Mouse (Mus musculus): Measurements from ENCODE around the gene Abca4. TPM values are rescaled to one million over a fixed set of nuclear protein-coding genes. Genes with fewer than 3 reads are reported as not detected.

Gene Abca4
- polyA plus RNA-seq, 1 experiment = 1.7 TPM

DNA sequence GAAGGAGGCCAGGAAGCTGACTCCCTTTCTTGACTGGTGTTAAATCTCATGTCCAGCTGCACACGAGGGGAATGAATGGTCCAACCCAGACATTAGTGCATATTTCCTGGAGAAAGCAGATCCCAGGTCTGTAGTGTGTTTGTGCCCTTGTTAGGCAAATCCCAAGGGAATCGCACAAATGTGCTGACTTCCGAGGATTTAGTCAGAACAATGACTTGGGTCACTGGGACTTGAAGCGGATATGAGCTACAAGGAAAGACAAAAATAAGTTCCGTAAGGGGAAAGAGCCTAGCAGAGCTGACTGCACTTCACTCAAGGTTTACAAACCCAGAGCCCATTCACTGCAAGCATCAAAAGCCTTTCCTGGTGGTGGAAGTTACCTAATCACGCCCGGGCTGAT, 76.0 kb downstream of the Abca4 start:
- Histone ChIP-seq H3K4me2 (ENCODE audit: low read depth) (no peak overlapping the region), H3K79me2 (ENCODE audit: control insufficient read depth, insufficient read depth) (no peaks in the 10 kb centered on the region), H3K36me3 (ENCODE audit: control insufficient read depth, insufficient read depth) (no peaks in the 10 kb centered on the region), H3K27me3 (ENCODE audit: control insufficient read depth, insufficient read depth, insufficient read length) (peaks cover 6% of the 10 kb centered on the region), H3K4me3 (no peak overlapping the region), H3ac (ENCODE audit: control insufficient read depth, insufficient read length) (no peak overlapping the region)
- no peak for TF ChIP-seq SRF (IDR thresholded peaks at IDR 0.05; ENCODE audit: control insufficient read depth, insufficient read length, low read depth)
- no peak for TF ChIP-seq MYOD1 (IDR thresholded peaks at IDR 0.05; ENCODE audit: control insufficient read depth in 1 of 3, insufficient read length in 2 of 3, low read depth in 2 of 3)
- no peak for TF ChIP-seq MYOG (IDR thresholded peaks at IDR 0.05; ENCODE audit: control insufficient read depth in 1 of 3, insufficient read depth in 1 of 3, insufficient read length in 2 of 3, low read depth in 2 of 3)

DNA sequence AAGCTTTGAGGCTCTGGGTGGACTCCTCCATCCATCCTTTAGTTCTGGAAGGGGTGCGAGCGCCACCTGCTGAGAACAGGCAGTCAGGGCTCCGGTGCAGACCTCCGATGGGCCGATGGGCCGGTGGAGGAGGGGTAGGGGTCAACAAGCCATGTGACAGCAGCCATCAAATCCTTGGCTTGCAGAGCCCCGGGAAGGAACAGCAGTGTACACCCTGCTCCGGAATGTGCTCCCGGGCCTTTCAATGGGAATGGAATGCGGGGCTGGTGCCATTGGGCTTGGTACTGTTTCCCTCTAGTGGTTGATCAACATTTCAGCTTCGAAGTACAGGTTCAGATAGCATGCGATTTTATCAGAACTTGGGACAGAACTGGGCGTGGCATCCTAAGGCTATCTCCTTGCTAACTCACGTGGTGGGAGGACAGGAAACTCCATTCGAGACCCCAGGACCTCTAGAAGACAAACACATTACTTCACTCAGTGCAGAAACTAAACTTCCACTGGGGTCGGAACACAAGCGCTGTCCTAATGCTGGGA, 78.0 kb downstream of the Abca4 start:
- Histone ChIP-seq H3K4me3 (peak overlapping the region; percentile 21), H3K79me2 (ENCODE audit: control insufficient read depth, insufficient read depth) (no peaks in the 10 kb centered on the region), H3K4me2 (ENCODE audit: low read depth) (peak overlapping the region; percentile 92), H3K36me3 (ENCODE audit: control insufficient read depth, insufficient read depth) (no peaks in the 10 kb centered on the region), H3K27me3 (ENCODE audit: control insufficient read depth, insufficient read depth, insufficient read length) (peaks cover 7% of the 10 kb centered on the region), H3ac (ENCODE audit: control insufficient read depth, insufficient read length) (no peak overlapping the region)
- TF ChIP-seq USF1 (IDR thresholded peaks at IDR 0.05; ENCODE audit: low read depth) (peak; percentile 48), MYOG (IDR thresholded peaks at IDR 0.05; ENCODE audit: control insufficient read depth in 1 of 3, insufficient read depth in 1 of 3, insufficient read length in 2 of 3, low read depth in 2 of 3) (peak in 1 of 3 experiments; percentile 10), MYOD1 (IDR thresholded peaks at IDR 0.05; ENCODE audit: control insufficient read depth in 1 of 3, insufficient read length in 2 of 3, low read depth in 2 of 3) (no peak)

DNA sequence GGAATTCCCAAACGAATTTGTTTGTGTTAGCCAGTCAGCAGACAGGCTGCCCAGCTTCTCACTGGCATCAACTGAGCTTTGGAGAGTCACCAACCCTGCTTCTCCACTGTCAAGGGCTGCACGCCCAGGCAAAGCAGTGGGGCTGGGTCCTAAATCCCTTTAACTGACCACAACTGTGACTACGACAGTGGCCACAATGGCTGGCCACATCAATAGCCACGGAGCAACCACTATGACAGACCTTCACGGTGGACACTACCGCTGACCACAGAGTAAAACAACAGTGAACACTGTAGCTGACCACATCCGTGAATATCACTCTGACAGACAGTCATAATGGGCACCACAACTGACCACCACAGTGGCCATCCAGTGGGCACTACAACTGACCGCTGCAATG, 78.6 kb downstream of the Abca4 start:
- H3K36me3 ChIP-seq (ENCODE audit: control insufficient read depth, insufficient read depth) = no peaks in the 10 kb centered on the region
- no peak overlapping the region for H3ac ChIP-seq (ENCODE audit: control insufficient read depth, insufficient read length)
- peaks cover 12% of the 10 kb centered on the region for H3K27me3 ChIP-seq (ENCODE audit: control insufficient read depth, insufficient read depth, insufficient read length)
- TF ChIP-seq MAX (IDR thresholded peaks at IDR 0.05; ENCODE audit: low read depth) (no peak), SRF (IDR thresholded peaks at IDR 0.05; ENCODE audit: control insufficient read depth, insufficient read length, low read depth) (no peak), TCF3 (IDR thresholded peaks at IDR 0.05; ENCODE audit: insufficient read length, low read depth) (peak; percentile 16), REST (IDR thresholded peaks at IDR 0.05; ENCODE audit: insufficient read depth, insufficient read length) (no peak), CEBPB (IDR thresholded peaks at IDR 0.05; ENCODE audit: insufficient read depth, poor library complexity, severe bottlenecking) (no peak), POLR2A (IDR thresholded peaks at IDR 0.05; ENCODE audit: insufficient read length, low read depth) (no peak), POLR2AphosphoS2 (IDR thresholded peaks at IDR 0.05; ENCODE audit: insufficient read length, low read depth) (no peak), MYOG (IDR thresholded peaks at IDR 0.05; ENCODE audit: control insufficient read depth in 1 of 3, insufficient read depth in 1 of 3, insufficient read length in 2 of 3, low read depth in 2 of 3) (peak in 1 of 3 experiments; percentile 69), TCF12 (IDR thresholded peaks at IDR 0.05; ENCODE audit: insufficient read depth, poor library complexity, severe bottlenecking) (peak; percentile 16), MYOD1 (IDR thresholded peaks at IDR 0.05; ENCODE audit: control insufficient read depth in 1 of 3, insufficient read length in 2 of 3, low read depth in 2 of 3) (peak in 2 of 3 experiments; percentile 14 to 29), E2F4 (IDR thresholded peaks at IDR 0.05; ENCODE audit: insufficient read depth) (no peak), USF1 (IDR thresholded peaks at IDR 0.05; ENCODE audit: low read depth) (no peak)
- H3K4me3 ChIP-seq = peak overlapping the region; percentile 21
- no peaks in the 10 kb centered on the region for H3K79me2 ChIP-seq (ENCODE audit: control insufficient read depth, insufficient read depth)
- H3K4me2 ChIP-seq (ENCODE audit: low read depth) = peak overlapping the region; percentile 92

DNA sequence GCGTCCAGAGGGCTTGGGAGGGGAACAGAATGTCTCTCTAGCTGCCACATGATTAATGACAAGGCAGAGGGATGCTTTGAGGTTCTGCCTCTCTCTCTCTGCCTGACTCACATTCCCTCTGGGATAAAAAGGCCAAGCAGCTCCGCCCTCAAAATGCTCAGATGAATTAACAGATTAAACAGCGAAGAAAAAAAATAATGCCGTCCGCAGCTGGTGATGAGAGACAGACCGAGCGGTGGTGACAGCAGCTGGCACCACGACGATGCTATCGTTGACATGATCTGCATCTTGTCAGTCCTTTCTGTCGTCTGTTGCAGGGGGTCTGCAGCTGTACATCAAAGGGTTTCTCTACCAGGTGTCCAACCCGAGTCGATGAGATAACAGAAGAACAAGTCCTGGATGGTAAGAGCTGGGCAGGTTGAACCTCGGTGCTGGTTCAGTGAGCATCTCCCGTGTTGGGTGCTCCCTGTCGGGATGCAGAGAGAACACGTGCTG, 84.8 kb downstream of the Abca4 start:
- Histone ChIP-seq H3ac (ENCODE audit: control insufficient read depth, insufficient read length) (no peak overlapping the region), H3K79me2 (ENCODE audit: control insufficient read depth, insufficient read depth) (no peaks in the 10 kb centered on the region), H3K27me3 (ENCODE audit: control insufficient read depth, insufficient read depth, insufficient read length) (peaks cover 14% of the 10 kb centered on the region), H3K4me3 (no peak overlapping the region), H3K4me2 (ENCODE audit: low read depth) (no peak overlapping the region), H3K36me3 (ENCODE audit: control insufficient read depth, insufficient read depth) (no peaks in the 10 kb centered on the region)
- no peak for TF ChIP-seq MYOG (IDR thresholded peaks at IDR 0.05; ENCODE audit: control insufficient read depth in 1 of 3, insufficient read depth in 1 of 3, insufficient read length in 2 of 3, low read depth in 2 of 3)
- no peak for TF ChIP-seq POLR2A (IDR thresholded peaks at IDR 0.05; ENCODE audit: insufficient read length, low read depth)
- TF ChIP-seq SRF (IDR thresholded peaks at IDR 0.05; ENCODE audit: control insufficient read depth, insufficient read length, low read depth) = no peak
- no peak for TF ChIP-seq CEBPB (IDR thresholded peaks at IDR 0.05; ENCODE audit: insufficient read depth, poor library complexity, severe bottlenecking)
- no peak for TF ChIP-seq TCF3 (IDR thresholded peaks at IDR 0.05; ENCODE audit: insufficient read length, low read depth)
- TF ChIP-seq POLR2AphosphoS2 (IDR thresholded peaks at IDR 0.05; ENCODE audit: insufficient read length, low read depth) = no peak
- no peak for TF ChIP-seq TCF12 (IDR thresholded peaks at IDR 0.05; ENCODE audit: insufficient read depth, poor library complexity, severe bottlenecking)
- no peak for TF ChIP-seq E2F4 (IDR thresholded peaks at IDR 0.05; ENCODE audit: insufficient read depth)
- TF ChIP-seq MYOD1 (IDR thresholded peaks at IDR 0.05; ENCODE audit: control insufficient read depth in 1 of 3, insufficient read length in 2 of 3, low read depth in 2 of 3) = no peak
- TF ChIP-seq MAX (IDR thresholded peaks at IDR 0.05; ENCODE audit: low read depth) = no peak
- TF ChIP-seq USF1 (IDR thresholded peaks at IDR 0.05; ENCODE audit: low read depth) = no peak
- TF ChIP-seq REST (IDR thresholded peaks at IDR 0.05; ENCODE audit: insufficient read depth, insufficient read length) = no peak

DNA sequence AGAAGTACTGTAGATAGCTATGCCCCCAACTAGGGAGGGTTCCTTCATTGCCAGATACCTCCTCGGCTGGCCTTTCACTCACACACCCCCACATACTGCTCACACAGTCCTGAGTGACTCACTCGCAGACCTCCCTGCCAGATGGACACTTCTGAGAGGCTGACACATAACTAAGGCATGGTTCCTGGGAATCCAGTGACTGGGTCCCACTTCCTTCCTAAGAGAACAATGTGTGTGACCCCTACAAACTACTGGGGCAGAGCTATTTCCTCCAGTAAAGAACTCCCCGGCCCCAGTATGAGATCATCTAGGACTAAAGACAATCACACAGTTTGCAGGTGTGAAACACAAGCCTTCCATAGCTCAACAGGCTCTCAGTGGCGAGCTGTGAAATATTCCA, 86.5 kb downstream of the Abca4 start:
- TF ChIP-seq MYOD1 (IDR thresholded peaks at IDR 0.05; ENCODE audit: control insufficient read depth in 1 of 3, insufficient read length in 2 of 3, low read depth in 2 of 3) (peak in 1 of 3 experiments; percentile 23), SRF (IDR thresholded peaks at IDR 0.05; ENCODE audit: control insufficient read depth, insufficient read length, low read depth) (no peak)
- Histone ChIP-seq H3K4me3 (no peak overlapping the region), H3K79me2 (ENCODE audit: control insufficient read depth, insufficient read depth) (no peaks in the 10 kb centered on the region), H3K4me2 (ENCODE audit: low read depth) (peak overlapping the region; percentile 45), H3K27me3 (ENCODE audit: control insufficient read depth, insufficient read depth, insufficient read length) (peaks cover 14% of the 10 kb centered on the region), H3K36me3 (ENCODE audit: control insufficient read depth, insufficient read depth) (no peaks in the 10 kb centered on the region), H3ac (ENCODE audit: control insufficient read depth, insufficient read length) (no peak overlapping the region)

All from myocyte (in vitro differentiated cells).